Mouse (Mus musculus): Measurements from ENCODE around the gene Rassf1. TPM values are rescaled to one million over a fixed set of nuclear protein-coding genes. Genes with fewer than 3 reads are reported as not detected.
A peak's percentile ranks its signal among the peaks of the same experiment; 100 is the strongest.
"Not testable (repeated sequence)": the region's sequence is repeated elsewhere in the genome, so short reads cannot be mapped to it uniquely, and the experiment has no call there.

The Rassf1 gene
- polyA plus RNA-seq, 1 experiment, result not detected

DNA sequence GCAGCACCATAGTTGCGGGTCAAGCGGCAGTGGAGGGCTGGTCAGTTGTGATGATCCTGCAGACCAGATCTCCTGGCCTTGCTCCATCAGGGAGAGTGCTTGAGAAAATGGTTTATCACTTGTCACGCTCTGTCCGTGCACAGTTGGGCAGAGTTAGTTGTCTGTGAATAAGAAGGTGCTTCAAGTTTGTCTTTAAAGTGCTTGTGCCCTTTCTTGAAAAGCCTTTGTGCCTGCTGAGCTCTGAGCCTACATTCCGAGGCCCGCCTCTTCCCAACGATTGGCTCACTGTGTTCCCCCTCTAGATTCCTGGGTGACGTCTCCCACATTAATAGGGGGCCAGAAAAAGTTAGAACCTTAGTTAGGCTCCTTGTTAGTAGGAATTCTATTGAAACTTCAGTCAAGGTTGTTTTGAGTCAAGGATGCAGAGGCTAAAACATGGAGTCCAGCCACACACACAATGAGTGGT is 568 bp downstream of the Rassf1 start:
- no peak overlapping the region for H3K27ac ChIP-seq (ENCODE audit: insufficient read depth, low read depth, low read length)
- 63% methylated on average over 8 of the region's 8 CpGs for WGBS
- TF ChIP-seq POLR2A (IDR thresholded peaks at IDR 0.05; ENCODE audit: insufficient read depth, low read depth, low read length) (no peak), CTCF (IDR thresholded peaks at IDR 0.05; ENCODE audit: insufficient read depth, low read depth, low read length) (no peak)
- H3K4me3 ChIP-seq (ENCODE audit: insufficient read depth, low read depth, low read length), result peak overlapping the region; percentile 32
- H3K4me1 ChIP-seq (ENCODE audit: control insufficient read depth, insufficient read depth, low read length), result peaks cover 33% of the 10 kb centered on the region

- Histone ChIP-seq H3K4me3 (ENCODE audit: insufficient read depth, low read depth, low read length) (no peak overlapping the region), H3K4me1 (ENCODE audit: control insufficient read depth, insufficient read depth, low read length) (peaks cover 25% of the 10 kb centered on the region), H3K27ac (ENCODE audit: insufficient read depth, low read depth, low read length) (no peak overlapping the region)
- TF ChIP-seq CTCF (IDR thresholded peaks at IDR 0.05; ENCODE audit: insufficient read depth, low read depth, low read length), result no peak
- no peak for TF ChIP-seq POLR2A (IDR thresholded peaks at IDR 0.05; ENCODE audit: insufficient read depth, low read depth, low read length)
- 84% methylated on average over 5 of the region's 5 CpGs for WGBS
Observed at GRCm38 (mm10) chr9:107552690-107553393, 1.5 kb downstream of the Rassf1 start.

- no peak overlapping the region; the same call in 1 of the 2 replicates for H3K27ac ChIP-seq (ENCODE audit: insufficient read depth, low read depth, low read length)
- peak overlapping the region; percentile 80 for H3K4me3 ChIP-seq (ENCODE audit: insufficient read depth, low read depth, low read length)
- TF ChIP-seq CTCF (IDR thresholded peaks at IDR 0.05; ENCODE audit: insufficient read depth, low read depth, low read length), result no peak
- no peak for TF ChIP-seq POLR2A (IDR thresholded peaks at IDR 0.05; ENCODE audit: insufficient read depth, low read depth, low read length)
- WGBS, result 10% methylated on average over 37 of the region's 37 CpGs
- H3K4me1 ChIP-seq (ENCODE audit: control insufficient read depth, insufficient read depth, low read length), result peaks cover 23% of the 10 kb centered on the region
Observed at GRCm38 (mm10) chr9:107553541-107554318, 2.4 kb downstream of the Rassf1 start.

DNA sequence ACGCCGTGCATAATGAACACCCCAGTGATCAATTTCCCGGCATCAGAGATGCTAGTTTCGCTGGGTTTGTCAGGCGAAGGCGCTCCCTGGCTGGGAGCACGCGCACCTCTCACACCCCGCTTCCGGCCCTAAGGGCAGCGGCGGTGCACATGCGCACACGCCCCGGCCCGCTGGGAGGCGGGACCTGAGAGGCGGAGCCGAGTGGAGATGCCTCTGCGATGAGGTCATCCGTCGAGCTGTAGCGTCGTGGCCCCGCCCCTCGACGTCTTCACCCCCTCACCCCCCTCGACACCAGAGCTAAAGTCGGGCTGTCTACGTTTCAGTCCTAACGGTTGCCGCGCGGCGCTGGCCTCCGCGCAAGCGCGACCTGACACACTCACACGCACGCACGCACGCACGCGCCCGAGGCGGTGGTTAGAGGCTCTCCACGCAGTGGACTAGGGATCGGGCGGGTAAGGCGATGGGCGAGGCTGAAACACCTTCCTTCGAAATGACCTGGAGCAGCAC is 3.0 kb downstream of the Rassf1 start:
- peak overlapping the region; percentile 80 for H3K4me3 ChIP-seq (ENCODE audit: insufficient read depth, low read depth, low read length)
- under 1% methylated on average over 53 of the region's 53 CpGs for WGBS
- H3K27ac ChIP-seq (ENCODE audit: insufficient read depth, low read depth, low read length), result peak overlapping the region; percentile 87
- peaks cover 23% of the 10 kb centered on the region for H3K4me1 ChIP-seq (ENCODE audit: control insufficient read depth, insufficient read depth, low read length)
- peak; percentile 94 for TF ChIP-seq POLR2A (IDR thresholded peaks at IDR 0.05; ENCODE audit: insufficient read depth, low read depth, low read length)
- no peak for TF ChIP-seq CTCF (IDR thresholded peaks at IDR 0.05; ENCODE audit: insufficient read depth, low read depth, low read length)

DNA sequence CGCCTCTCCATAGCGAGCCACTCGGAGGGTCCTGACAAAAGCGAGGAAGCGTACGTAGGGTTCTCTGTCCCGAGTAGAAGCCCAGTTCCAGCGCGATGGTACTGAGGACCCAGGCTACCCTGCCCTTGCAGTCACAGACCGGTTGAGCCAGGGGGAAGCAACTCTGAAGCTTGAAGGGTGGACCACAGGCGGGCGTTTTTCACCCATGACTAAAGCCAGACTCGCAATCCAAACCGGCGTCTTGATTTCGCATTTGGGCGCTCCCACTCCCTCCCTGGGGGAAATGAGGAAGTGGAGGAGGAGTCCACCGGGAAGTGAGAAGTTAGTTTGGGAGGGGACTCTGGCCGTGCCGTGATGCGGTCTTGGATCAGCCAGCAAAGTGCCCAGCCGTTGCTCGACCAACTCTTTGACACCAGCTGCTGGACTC is 3.7 kb downstream of the Rassf1 start:
- Histone ChIP-seq H3K27ac (ENCODE audit: insufficient read depth, low read depth, low read length) (peak overlapping the region; percentile 87; the same call in 1 of the 2 replicates), H3K4me3 (ENCODE audit: insufficient read depth, low read depth, low read length) (peak overlapping the region; percentile 80), H3K4me1 (ENCODE audit: control insufficient read depth, insufficient read depth, low read length) (peaks cover 23% of the 10 kb centered on the region)
- TF ChIP-seq POLR2A (IDR thresholded peaks at IDR 0.05; ENCODE audit: insufficient read depth, low read depth, low read length), result no peak
- WGBS, result under 1% methylated on average over 23 of the region's 23 CpGs

GRCm38 (mm10) chr9:107555701-107556100 is 4.3 kb downstream of the Rassf1 start:
- Histone ChIP-seq H3K4me3 (ENCODE audit: insufficient read depth, low read depth, low read length) (peak overlapping the region; percentile 80; the same call in 1 of the 2 replicates), H3K4me1 (ENCODE audit: control insufficient read depth, insufficient read depth, low read length) (peaks cover 23% of the 10 kb centered on the region), H3K27ac (ENCODE audit: insufficient read depth, low read depth, low read length) (no peak overlapping the region)
- 36% methylated on average over 2 of the region's 2 CpGs for WGBS
- TF ChIP-seq CTCF (IDR thresholded peaks at IDR 0.05; ENCODE audit: insufficient read depth, low read depth, low read length) (no peak), POLR2A (IDR thresholded peaks at IDR 0.05; ENCODE audit: insufficient read depth, low read depth, low read length) (no peak)

DNA sequence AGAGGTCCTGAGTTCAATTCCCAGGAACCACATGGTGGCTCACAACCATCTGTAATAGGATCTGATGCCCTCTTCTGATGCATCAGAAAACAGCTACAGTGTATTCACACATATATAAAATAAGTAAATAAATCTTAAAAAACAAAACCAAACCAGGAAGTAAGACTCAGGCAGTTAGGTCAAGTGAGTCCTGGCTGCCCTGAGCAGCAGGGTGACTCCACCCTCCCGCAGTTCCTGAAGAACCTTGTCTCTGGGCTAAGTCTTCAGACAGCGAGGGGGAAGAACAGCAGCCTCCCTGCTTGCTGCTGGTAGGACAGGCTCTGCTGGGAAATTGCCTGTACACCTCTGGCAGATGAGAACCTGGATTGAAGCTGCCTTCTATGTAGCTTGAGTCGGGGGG is 5.0 kb downstream of the Rassf1 start:
- Histone ChIP-seq H3K27ac (ENCODE audit: insufficient read depth, low read depth, low read length) (no peak overlapping the region), H3K4me1 (ENCODE audit: control insufficient read depth, insufficient read depth, low read length) (peaks cover 18% of the 10 kb centered on the region), H3K4me3 (ENCODE audit: insufficient read depth, low read depth, low read length) (no peak overlapping the region)
- 67% methylated on average over 3 of the region's 3 CpGs for WGBS
- no peak for TF ChIP-seq CTCF (IDR thresholded peaks at IDR 0.05; ENCODE audit: insufficient read depth, low read depth, low read length)
- TF ChIP-seq POLR2A (IDR thresholded peaks at IDR 0.05; ENCODE audit: insufficient read depth, low read depth, low read length), result no peak

DNA sequence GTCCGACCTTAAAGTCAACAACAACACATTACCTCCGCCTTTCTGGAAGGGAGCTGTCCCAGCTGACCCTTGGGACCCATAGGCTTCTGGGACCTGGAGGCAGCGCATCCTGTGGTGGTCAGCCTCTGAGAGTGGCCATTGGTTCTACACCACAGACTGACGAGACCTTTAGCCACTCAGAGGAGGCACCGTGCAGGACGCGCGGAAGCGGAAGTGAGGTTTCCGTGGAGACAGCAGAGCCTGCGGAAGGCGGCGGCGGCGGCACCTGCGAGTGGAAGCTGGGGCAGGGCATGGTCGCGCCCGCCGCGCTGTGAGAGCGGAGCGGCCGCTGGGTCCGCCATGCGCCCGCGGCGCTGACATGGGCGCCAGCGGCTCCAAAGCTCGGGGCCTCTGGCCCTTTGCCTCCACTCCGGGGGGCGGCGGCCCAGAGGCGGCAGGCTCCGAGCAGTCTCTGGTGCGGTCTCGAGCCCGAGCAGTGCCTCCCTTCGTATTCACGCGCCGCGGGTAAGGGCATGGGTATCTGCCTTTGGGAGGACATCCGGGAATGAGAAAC is 11.8 kb downstream of the Rassf1 start, which contains the start of gene Tusc2:
Tusc2 (plus strand) TSS at position 227 of the 553 bp plus-strand sequence.
- H3K27ac ChIP-seq (ENCODE audit: insufficient read depth, low read depth, low read length), result peak within 1 kb of the TSS; percentile 42
- under 1% methylated on average over 46 of the region's 46 CpGs for WGBS
- TF ChIP-seq POLR2A (IDR thresholded peaks at IDR 0.05; ENCODE audit: insufficient read depth, low read depth, low read length) (peak; percentile 76), CTCF (IDR thresholded peaks at IDR 0.05; ENCODE audit: insufficient read depth, low read depth, low read length) (no peak)
- peak within 1 kb of the TSS; percentile 75 for H3K4me3 ChIP-seq (ENCODE audit: insufficient read depth, low read depth, low read length)
- peaks cover 14% of the 10 kb centered on the region for H3K4me1 ChIP-seq (ENCODE audit: control insufficient read depth, insufficient read depth, low read length)

DNA sequence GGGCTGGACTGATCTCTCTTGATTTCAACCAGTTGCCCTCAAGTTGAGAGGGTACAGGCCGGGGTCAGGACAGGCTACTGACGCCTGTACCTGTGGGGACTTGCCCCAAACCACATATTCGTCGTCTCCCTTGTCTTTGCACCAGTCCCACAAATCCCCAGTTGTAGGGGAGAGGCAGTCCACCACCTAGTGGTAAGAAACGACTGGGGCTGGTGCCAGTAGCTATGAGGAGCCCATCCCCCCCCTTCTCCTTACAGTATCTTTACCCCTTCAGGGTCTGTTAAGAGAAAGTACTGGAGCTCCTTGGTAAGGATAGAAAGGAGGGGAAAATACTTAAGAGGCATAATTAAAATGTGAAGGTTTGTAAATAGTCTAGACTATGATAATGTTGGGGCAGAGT is 14.2 kb downstream of the Rassf1 start:
- H3K4me3 ChIP-seq (ENCODE audit: insufficient read depth, low read depth, low read length); H3K27ac ChIP-seq (ENCODE audit: insufficient read depth, low read depth, low read length): not testable (repeated sequence)
- H3K4me1 ChIP-seq (ENCODE audit: control insufficient read depth, insufficient read depth, low read length), result peaks cover 26% of the 10 kb centered on the region
- 49% methylated on average over 5 of the region's 5 CpGs for WGBS

All from olfactory bulb, adult 2 months (tissue).